Mouse (Mus musculus) leukemia stem cell, adult 10-12 weeks (primary cell): ENCODE results near the gene Tepsin. TPM values are rescaled to one million over a fixed set of nuclear protein-coding genes. Genes with fewer than 3 reads are reported as not detected.

Source experiments
- polyA plus RNA-seq: library from polyadenylated mRNA; stranded (reverse); fragments of >175 nt; gene quantifications from 2 replicates; pipeline ENCODE4 v1.2.3, GENCODE M21; 2012; ENCODE audit warnings: low replicate concordance

Tepsin gene
- 44.7 and 53.5 TPM in 2 replicates for polyA plus RNA-seq

DNA sequence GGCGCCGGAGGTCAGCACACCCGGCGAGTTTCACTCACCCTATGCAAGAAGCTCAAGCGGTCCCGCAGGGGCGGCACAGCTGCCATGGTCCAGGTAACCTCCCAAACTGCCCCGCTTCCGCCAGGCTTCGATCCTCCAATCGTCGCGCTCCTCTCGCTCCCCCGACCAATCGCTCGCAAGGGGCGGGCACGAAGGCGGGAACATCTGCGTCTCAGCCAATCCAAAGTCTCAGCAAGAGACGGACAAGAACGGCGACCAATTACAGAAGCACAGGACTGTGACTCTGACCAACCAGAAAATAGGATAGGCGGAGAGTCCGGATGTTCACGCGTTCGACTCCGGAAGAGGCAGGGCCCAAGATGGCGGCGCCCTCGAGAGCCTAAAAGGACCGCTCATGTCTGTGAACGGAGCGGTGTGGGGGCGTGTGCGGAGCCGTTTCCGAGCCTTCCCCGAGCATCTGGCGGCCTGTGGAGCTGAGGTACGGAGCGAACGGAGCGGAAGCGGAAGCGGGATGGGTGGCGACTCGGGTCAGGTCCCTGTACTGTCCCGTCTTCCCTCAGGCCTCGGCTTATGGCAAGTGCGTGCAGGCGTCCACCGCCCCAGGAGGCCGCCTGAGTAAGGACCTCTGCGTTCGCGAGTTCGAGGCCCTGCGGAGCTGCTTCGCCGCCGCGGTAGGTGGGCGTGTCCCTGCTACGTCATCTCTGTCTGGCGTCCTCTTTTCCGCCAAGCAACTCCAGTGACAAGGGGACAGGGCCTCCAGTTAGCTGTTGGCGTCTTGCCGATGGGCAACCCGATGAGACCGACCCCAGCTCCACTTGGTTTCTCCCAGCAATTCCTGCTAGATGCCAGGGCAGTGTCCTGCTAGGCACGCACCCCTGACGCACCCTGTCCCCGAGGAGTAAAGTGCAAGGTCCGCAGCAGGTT is at the start of gene Tepsin, which contains the start of gene Ndufaf8:
Gene Tepsin (minus strand): TSS at position 144 of the 924 bp plus-strand sequence.
Gene Ndufaf8 (plus strand): TSS at position 341 of the 924 bp plus-strand sequence.

DNA sequence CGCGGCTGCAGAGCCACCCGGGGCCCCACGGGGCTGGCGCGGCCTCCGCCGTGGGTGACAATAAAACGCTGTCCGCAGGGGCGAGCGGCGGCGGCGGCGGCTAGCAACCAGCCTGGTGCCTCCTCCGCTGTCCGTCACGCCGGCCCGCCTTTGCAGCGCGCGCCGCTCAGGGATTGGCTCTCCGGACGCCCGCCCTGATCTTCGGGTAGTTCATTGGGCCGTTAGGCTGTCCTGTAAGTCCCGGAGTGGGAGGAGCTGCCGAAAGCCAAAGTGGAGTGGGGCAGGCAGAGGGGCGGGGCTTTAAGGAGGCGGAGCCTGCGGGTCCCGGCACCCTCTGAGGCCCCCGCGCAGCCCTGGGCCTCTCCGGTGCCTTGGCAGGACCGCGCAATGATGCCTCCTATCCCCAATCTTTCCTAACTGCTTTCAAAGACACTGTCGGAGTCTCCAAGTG is 11.8 kb downstream of the Tepsin start, which contains the start of gene Cep131:
Gene Cep131 (minus strand): TSS at position 126 of the 451 bp plus-strand sequence.

DNA sequence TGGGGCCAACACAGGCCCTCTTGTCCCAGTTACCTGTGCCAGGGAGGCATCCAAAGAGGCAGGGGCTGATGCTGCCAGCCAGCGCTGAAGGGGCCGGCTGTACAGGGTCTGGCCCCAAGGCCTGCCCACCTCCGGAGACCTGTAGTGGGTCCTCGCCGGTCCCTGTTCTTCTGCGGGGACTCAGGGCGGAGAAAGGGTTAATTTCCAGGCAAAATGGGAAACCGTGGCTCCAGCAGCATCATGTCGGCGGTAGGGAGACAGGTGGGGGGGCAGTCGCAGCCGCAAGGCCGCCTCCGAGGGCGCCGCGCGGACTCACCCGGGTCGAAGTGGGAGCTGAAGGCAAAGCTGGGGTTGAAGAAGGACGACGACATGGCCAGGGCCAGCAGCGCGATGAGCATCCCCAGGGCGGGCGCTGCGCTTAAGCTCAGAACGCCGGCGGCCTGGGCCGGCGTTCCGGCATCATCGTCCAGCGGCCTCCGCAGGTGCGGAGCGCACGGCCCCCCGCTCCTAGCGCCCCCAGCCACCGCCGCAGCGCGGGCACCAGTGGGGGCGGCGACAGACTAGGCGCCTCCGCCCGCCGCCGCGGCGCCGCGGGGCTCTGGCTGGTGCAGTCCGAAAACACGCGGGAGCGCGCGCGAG is 51.9 kb downstream of the Tepsin start, which contains the start of gene Aatk:
Gene Aatk (minus strand): TSS at position 615 of the 639 bp plus-strand sequence.

Other genes starting within 250 kb of the Tepsin start
- 37.2 and 65.8 TPM in 2 replicates for gene Chmp6, start 185.3 kb downstream of the Tepsin start, polyA plus RNA-seq
- gene Baiap2, start 156.0 kb downstream of the Tepsin start, polyA plus RNA-seq: 16.1 and 24.5 TPM in 2 replicates
- gene Aatk, start 51.6 kb downstream of the Tepsin start, polyA plus RNA-seq: 3.2 and 3.6 TPM in 2 replicates
- 10.5 and 12.2 TPM in 2 replicates for gene Cep131, start 11.9 kb downstream of the Tepsin start, polyA plus RNA-seq
- gene Ndufaf8, start 197 bp upstream of the Tepsin start, polyA plus RNA-seq: 76.5 and 109 TPM in 2 replicates
- gene Slc38a10, start 52.6 kb upstream of the Tepsin start, polyA plus RNA-seq: 64.5 and 117 TPM in 2 replicates
- 1.1 and 1.7 TPM in 2 replicates for gene Bahcc1, start 134.2 kb upstream of the Tepsin start, polyA plus RNA-seq
- gene Actg1, start 249.8 kb upstream of the Tepsin start, polyA plus RNA-seq: 257 and 584 TPM in 2 replicates